Mouse (Mus musculus) G1E (cell line): ENCODE measurements around the gene Prkar1a.

ENCODE experiments used
- CTCF ChIP-seq: IDR thresholded peaks from 2 replicates; pipeline ENCODE4 v1.5.1; 2012; ENCODE audit warnings: low read depth, low read length, inconsistent platforms, mixed read lengths
- GATA1 ChIP-seq: IDR thresholded peaks from 2 replicates; pipeline ENCODE4 v1.6.1; 2012; ENCODE audit warnings: borderline replicate concordance, low read length, inconsistent platforms, mixed read lengths
- POLR2AphosphoS5 ChIP-seq: IDR thresholded peaks from 2 replicates; pipeline ENCODE4 v1.6.1; 2012; ENCODE audit warnings: low read depth, low read length, inconsistent platforms; ENCODE audit not compliant: insufficient replicate concordance
- TAL1 ChIP-seq: conservative IDR thresholded peaks from 2 replicates; pipeline ENCODE4 v1.6.1; 2012; ENCODE audit warnings: low read depth, low read length, inconsistent platforms, mixed read lengths

- TF ChIP-seq CTCF (no peak), GATA1 (no peak), TAL1 (no peak), POLR2AphosphoS5 (no peak)
Observed at GRCm38 (mm10) chr11:109620356-109620755, 28.8 kb upstream of the Prkar1a start.
